In the genomic region with DNA sequence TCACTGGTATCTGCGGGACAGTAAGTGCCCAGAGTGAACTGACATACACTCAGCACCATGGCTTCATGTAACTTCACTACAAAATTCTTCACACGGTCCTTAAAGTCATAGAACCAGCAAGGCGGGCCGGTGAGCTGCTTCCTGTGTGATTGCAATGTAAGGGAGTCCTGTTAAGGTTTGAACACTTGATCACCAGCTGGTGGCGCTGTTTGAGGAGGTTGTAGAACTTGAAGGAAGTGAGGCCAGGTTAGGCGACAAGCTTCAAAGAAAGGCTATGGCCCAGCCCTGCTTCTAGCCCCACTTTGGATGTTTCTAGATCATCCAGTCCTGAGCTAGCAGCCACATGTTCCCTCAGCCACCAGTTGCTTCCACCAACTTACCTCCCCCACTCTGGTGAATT, we compare ENCODE assay signal across 9 mouse cellular contexts.
DNase-seq lines count a peak whose midpoint lies in the region; ATAC-seq lines count a peak whose summit lies in the region.
"Had no signal": no experiment of that assay in that cellular context is flagged by ENCODE, and none has a peak within 500 bp of the region (broad histone marks: within the 10 kb centered on the region; RNA-seq: fewer than 3 reads in every experiment).

No protein-coding gene starts in this region.

- H3K4me2 ChIP-seq in liver, embryonic 12.5 days = no peak overlapping the region

- no peaks in the 10 kb centered on the region for H3K36me3 ChIP-seq in liver, embryonic 12.5 days
- H3K36me3 ChIP-seq in splenic B cell, adult 2 months (ENCODE audit: control insufficient read depth, insufficient read depth, low read length, poor library complexity, severe bottlenecking) = no peaks in the 10 kb centered on the region

- no peak for ATAC-seq in liver, embryonic 12.5 days
- peak; percentile 60; the same call in 1 of the 2 replicates for ATAC-seq in common myeloid progenitor, adult 5-6 weeks (replicated peaks; ENCODE audit: low read depth, poor library complexity, severe bottlenecking)
- ATAC-seq: Patski had no signal

- no peak overlapping the region for H3K9ac ChIP-seq in liver, embryonic 12.5 days

- H3K27ac ChIP-seq in liver, embryonic 12.5 days = no peak overlapping the region

- H3K27me3 ChIP-seq in liver, embryonic 12.5 days (replicated peaks) = no peaks in the 10 kb centered on the region
- no peaks in the 10 kb centered on the region for H3K27me3 ChIP-seq in splenic B cell, adult 2 months (ENCODE audit: control insufficient read depth, insufficient read depth, low read length, poor library complexity, severe bottlenecking)

- no peaks in the 10 kb centered on the region for H3K4me1 ChIP-seq in liver, embryonic 12.5 days

- H3K9me3 ChIP-seq in liver, embryonic 12.5 days (replicated peaks) = peaks cover 1% of the 10 kb centered on the region; the same call in 1 of the 2 replicates

- WGBS in liver, embryonic 12.5 days (ENCODE audit: insufficient replicate concordance) = 41% methylated on average over 6 of the region's 6 CpGs

- peak; percentile 33 to 62 for DNase-seq in cerebellum, postnatal 25 days
- DNase-seq in cerebellum, adult 11 months = no peak
- peak; percentile 36 for DNase-seq in liver
- DNase-seq in splenic B cell, adult 2 months (ENCODE audit: low read depth, low spot score) = peak; percentile 39
- DNase-seq in frontal cortex, postnatal 14 days (ENCODE audit: low spot score in 2 of 2) = no peak
- no peak for DNase-seq in urinary bladder, adult 2 months (ENCODE audit: low spot score)

- no peak overlapping the region for H3K4me3 ChIP-seq in liver, embryonic 12.5 days

Comparison
In these comparisons a context has a peak if more than half of its experiments do, and no peak if none do; other contexts are left out.
1. DNase-seq: peak in cerebellum, postnatal 25 days (2 of 2), liver (single experiment) and splenic B cell, adult 2 months (single experiment); none in cerebellum, adult 11 months (single experiment), frontal cortex, postnatal 14 days (0 of 2) and urinary bladder, adult 2 months (single experiment).